Mouse (Mus musculus): ENCODE data around the gene Slc10a6.

Gene Slc10a6

GRCm38 (mm10) chr5:103629111-103629764 lies at the start of gene Slc10a6:
Slc10a6 (minus strand) TSS chr5:103629403.
- no peak for DNase-seq (ENCODE audit: low read depth, low spot score)

- no peak for DNase-seq (ENCODE audit: low read depth, low spot score)
Observed at GRCm38 (mm10) chr5:103678974-103679373, 49.8 kb upstream of the Slc10a6 start.

- DNase-seq (ENCODE audit: low read depth, low spot score) = no peak
Observed at GRCm38 (mm10) chr5:103677894-103678293, 48.7 kb upstream of the Slc10a6 start.

DNA sequence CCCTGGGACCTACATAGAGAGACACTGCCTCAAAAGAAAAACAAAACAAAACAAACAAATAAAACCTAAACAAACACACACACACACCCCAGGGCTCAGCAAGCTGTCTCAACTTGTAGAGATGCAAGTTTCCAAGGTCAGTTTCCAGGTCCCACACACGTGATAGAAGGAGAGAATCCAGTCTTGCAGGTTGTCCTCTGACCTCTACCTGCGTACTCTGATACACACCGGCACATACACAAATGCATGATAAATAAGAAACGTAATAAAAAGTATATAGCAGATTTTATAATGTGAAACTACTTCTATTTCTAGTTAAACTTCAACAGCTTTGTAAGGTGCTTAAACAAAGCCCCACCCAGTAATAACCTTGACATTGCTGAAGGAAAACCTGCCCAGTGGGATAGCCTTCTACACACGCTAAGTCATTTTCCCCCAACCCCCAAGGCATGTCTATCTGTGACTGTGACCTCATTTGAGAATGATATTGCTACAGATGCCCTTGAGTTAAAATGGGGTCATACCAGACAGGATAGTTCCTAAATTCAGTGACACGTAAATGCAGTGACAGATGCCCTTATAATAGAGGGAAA lies 47.2 kb upstream of the Slc10a6 start:
- DNase-seq (ENCODE audit: low read depth, low spot score) = no peak

GRCm38 (mm10) chr5:103674482-103674881 lies 45.3 kb upstream of the Slc10a6 start:
- no peak for DNase-seq (ENCODE audit: low read depth, low spot score)

DNA sequence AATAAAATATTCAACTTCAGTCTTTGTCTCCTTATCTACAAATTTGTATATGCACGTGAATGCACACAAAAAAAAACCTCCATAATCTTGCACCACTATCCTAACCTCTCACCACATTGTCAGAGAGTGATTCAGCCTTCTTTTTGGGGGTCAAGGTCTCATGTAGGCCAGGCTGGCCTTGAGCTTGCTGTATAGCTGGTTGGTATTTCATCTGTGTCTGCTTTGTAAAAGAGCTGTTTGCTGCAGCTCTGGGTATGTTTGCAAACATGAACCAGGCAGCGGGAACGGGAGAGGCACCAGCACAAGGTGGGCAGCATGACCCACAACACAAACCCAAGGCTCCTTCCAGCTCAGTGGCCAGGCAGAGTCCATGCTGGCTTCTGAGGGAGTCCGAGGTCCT lies 44.4 kb upstream of the Slc10a6 start:
- no peak for DNase-seq (ENCODE audit: low read depth, low spot score)

GRCm38 (mm10) chr5:103671858-103672257 lies 42.7 kb upstream of the Slc10a6 start:
- no peak for DNase-seq (ENCODE audit: low read depth, low spot score)

DNA sequence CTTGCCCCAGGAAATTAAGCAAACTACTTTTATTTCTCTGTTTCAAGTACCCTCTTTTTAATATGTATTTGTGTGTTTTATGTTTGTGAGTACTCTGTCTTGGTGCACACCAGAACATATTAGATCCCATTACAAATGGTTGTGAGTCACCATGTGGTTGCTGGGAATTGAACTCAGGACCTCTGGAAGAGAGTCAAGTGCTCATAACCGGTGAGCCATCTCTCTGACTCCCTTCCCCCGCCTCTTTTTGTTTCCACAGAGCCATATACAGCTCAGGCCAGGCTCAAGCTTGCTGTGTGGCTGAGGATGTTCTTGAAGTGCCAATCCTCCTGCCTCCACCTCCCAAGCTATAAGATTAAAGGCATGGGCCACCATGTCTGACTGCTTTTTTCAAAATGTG lies 36.7 kb upstream of the Slc10a6 start:
- DNase-seq (ENCODE audit: low read depth, low spot score) = no peak

- DNase-seq (ENCODE audit: low read depth, low spot score) = no peak
Observed at GRCm38 (mm10) chr5:103664932-103665331, 35.7 kb upstream of the Slc10a6 start.

- DNase-seq (ENCODE audit: low read depth, low spot score) = peak; percentile 74
Observed at GRCm38 (mm10) chr5:103659571-103659970, 30.4 kb upstream of the Slc10a6 start.

DNA sequence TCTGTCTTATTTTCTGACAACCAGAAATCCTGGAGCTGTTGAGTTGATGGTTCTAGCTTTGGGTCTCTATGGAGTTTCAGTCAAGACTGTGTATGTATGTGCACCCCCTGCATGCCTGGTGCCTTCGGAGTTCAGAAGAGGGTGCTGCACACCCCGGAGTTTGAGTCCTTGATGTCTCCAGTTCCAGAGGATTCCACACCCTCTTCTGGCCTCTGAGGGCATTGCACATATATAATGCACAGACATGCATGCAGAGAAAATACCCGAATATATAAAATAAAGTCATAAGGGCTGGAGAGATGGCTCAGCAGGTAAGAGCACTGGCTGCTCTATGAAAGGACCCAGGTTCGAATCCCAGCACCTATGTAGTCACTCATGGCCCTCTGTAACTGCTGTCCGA lies 29.7 kb upstream of the Slc10a6 start:
- DNase-seq (ENCODE audit: low read depth, low spot score) = peak; percentile 27

- DNase-seq (ENCODE audit: low read depth, low spot score) = peak; percentile 82
Observed at GRCm38 (mm10) chr5:103655346-103656118, 26.3 kb upstream of the Slc10a6 start, which contains the start of gene 1700016H13Rik. 1700016H13Rik (minus strand) TSS chr5:103656010.

DNA sequence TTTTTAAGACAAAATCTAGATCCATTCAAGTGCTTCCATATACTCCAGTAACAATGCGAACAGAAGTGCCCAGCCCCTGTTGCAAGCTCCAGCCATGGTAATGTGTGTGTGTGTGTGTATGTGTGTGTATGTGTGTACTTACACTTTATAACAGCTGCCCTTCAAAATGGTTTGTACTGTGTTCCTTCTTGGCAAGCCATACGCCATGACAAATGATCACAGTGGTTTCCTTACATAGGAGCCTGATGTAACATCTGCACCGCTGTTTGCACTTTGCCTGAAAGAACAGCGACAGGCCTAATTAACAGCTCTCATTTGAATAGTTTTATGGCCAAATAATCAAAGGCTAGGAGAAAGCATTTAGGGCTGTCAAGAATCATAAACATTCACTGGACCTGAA lies 25.6 kb upstream of the Slc10a6 start:
- no peak for DNase-seq (ENCODE audit: low read depth, low spot score)

DNA sequence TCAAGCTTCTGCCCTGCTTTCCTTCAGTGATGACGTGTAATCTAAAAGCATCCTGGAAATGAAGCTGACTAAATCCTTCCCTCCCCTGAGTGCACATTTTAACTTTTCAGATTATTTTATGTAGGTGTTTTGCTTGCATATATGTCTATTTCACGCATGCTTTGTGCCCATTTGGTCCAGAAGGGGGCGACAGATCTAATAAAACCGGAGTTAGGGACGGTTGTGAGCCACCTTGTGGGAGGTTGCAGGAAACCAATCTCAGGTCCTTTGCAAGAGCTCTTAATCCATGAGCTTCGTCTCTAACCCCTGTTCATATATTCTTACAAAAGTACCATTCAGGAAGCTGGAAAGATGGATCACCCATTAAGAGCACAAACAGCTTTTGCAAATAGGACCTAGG lies 25.0 kb upstream of the Slc10a6 start:
- peak; percentile 73 for DNase-seq (ENCODE audit: low read depth, low spot score)

- DNase-seq (ENCODE audit: low read depth, low spot score) = no peak
Observed at GRCm38 (mm10) chr5:103647320-103647719, 18.1 kb upstream of the Slc10a6 start.

GRCm38 (mm10) chr5:103644167-103644566 lies 15.0 kb upstream of the Slc10a6 start:
- DNase-seq (ENCODE audit: low read depth, low spot score) = no peak

DNA sequence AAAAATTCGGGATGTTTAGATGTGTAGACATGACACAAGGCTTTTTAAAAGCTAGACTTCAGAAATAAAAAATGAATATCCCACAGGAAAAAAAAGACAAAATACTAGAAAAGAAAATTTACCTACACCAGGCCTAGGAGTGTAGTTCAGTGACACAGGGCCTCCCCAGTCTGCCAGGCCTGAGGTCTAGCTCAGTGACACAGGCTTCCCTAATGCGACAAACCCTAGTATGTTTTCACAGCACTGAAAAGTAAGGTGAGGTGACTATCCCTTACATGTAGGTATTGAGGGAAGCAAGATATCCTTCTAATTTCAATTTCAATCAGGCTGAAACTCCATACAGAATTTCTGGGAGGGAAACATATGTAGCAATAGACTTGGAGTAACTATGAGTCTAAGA lies 8.0 kb upstream of the Slc10a6 start:
- DNase-seq (ENCODE audit: low read depth, low spot score) = no peak

DNA sequence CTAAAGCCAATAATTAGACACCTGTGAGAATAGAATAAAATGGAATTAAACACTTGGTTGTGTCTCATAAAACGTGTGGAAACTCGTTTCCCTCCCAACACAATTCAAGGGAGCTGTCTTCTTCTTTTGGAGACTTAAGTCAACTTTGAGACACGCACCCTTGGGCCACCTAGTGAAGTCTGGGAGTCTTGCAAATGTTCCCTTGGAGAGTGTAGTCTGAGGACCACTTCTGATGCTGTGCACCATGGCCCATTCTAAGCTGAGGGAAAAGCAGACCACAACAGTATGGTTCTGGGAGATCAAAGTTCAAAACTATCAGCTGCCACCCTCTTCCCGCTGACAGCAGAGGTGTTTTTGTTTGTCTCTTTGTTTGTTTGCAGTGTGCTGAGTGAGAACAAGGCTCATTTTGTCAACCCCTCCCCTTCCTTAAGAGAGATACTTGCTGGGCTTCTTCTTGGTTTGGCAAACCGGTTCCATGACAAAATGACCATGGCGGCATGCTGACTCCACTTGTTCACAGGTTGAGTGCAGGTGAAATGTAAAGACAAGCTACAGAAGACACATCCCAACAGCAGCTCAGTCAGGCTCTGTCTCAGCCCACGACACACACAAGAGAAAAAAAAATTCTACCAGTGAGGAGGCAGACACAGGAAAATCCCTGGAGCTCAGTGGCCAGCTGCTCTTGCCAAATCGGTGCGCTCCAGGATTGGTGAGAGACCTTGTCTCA lies 814 bp upstream of the Slc10a6 start:
- no peak for DNase-seq (ENCODE audit: low read depth, low spot score)

DNA sequence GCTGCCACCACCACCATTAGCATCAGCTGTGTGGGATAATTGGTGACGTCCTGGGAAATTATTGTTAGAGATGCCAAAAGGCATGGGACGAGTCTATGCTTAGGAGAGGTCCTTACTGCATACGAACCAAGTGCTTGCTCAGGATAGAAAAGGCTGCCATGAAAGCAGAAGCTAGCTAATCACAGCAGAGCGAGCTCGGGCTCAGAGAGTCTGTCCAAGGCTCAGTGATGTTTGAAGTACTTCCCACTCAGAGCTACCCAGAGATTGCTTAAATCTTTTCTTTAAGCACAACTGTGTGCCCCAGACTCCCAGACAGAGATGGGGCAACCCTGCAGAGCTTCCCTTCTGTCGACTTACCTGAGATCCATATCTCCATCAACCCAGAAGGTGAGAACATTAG lies 704 bp downstream of the Slc10a6 start:
- DNase-seq (ENCODE audit: low read depth, low spot score) = no peak

DNA sequence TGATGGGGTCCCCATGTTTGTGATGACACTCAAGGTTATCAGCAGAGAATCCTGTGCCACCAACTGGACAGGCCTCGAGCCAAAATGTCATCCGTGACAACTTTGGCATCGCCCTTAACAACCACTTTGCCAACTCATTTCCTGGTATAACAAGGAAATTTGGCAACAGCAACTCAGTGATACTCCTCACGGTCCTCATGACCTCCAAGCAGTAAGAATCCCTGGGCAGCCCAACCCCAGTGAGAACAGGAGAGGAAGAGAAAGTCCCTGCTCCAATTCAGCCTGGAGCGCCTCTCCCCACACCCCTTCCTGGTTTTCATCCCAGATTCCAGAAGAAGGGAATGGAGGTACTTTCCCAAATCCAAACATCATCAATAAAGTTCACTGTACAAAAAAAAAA lies 4.4 kb downstream of the Slc10a6 start:
- DNase-seq (ENCODE audit: low read depth, low spot score) = no peak

GRCm38 (mm10) chr5:103622321-103622720 lies 6.9 kb downstream of the Slc10a6 start:
- no peak for DNase-seq (ENCODE audit: low read depth, low spot score)
